Mouse (Mus musculus): Measurements from ENCODE around the gene Lilr4b. TPM values are rescaled to one million over a fixed set of nuclear protein-coding genes. Genes with fewer than 3 reads are reported as not detected.

Gene Lilr4b
- polyA plus RNA-seq, 1 experiment: not detected

DNA sequence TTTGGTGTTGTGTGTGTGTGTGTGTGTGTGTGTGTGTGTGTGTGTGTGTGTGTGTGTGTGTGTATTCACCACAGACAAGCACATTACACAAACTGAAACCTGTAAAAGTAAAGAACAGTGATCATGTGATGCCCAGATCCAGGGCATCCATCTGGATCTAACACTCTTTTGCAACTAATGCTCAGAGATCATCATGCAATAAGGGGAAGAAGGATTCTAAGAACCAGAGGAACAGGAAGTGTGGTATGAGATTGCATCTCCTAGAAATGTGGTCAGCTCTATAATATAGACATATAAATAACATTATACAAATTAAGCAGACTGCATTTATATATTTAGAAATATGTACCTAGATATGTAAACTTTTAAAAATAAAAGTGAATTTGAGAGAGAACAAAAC lies 39.6 kb downstream of the Lilr4b start:
- Histone ChIP-seq H3K27ac (ENCODE audit: insufficient read depth, low read depth, low read length) (no peak overlapping the region), H3K4me3 (ENCODE audit: insufficient read depth, low read depth, low read length) (no peak overlapping the region), H3K4me1 (ENCODE audit: control insufficient read depth, insufficient read depth, low read length) (no peaks in the 10 kb centered on the region)
- no peak for TF ChIP-seq POLR2A (IDR thresholded peaks at IDR 0.05; ENCODE audit: insufficient read depth, low read depth, low read length)
- TF ChIP-seq CTCF (IDR thresholded peaks at IDR 0.05; ENCODE audit: insufficient read depth, low read depth, low read length): no peak

DNA sequence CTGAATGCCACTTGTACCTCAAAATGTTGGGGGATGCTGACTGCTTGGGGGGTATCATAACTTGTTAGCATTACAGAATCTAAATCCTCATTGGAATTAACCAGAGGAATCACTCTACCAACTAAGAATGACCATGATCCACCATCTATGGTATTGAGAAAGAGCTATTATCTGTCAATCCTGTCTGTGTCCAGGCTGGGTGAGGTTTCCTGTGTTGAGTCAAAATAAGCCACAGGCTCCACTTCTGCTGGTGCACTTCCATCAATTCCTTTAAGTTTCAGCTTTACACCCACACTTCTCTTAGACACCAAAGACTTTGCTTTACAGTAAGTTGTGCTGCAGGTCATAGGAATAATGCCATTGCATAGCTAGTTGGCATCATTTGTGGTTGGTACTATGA lies 41.0 kb downstream of the Lilr4b start:
- no peak overlapping the region for H3K4me3 ChIP-seq (ENCODE audit: insufficient read depth, low read depth, low read length)
- no peaks in the 10 kb centered on the region for H3K4me1 ChIP-seq (ENCODE audit: control insufficient read depth, insufficient read depth, low read length)
- H3K27ac ChIP-seq (ENCODE audit: insufficient read depth, low read depth, low read length): no peak overlapping the region
- no peak for TF ChIP-seq CTCF (IDR thresholded peaks at IDR 0.05; ENCODE audit: insufficient read depth, low read depth, low read length)
- no peak for TF ChIP-seq POLR2A (IDR thresholded peaks at IDR 0.05; ENCODE audit: insufficient read depth, low read depth, low read length)

DNA sequence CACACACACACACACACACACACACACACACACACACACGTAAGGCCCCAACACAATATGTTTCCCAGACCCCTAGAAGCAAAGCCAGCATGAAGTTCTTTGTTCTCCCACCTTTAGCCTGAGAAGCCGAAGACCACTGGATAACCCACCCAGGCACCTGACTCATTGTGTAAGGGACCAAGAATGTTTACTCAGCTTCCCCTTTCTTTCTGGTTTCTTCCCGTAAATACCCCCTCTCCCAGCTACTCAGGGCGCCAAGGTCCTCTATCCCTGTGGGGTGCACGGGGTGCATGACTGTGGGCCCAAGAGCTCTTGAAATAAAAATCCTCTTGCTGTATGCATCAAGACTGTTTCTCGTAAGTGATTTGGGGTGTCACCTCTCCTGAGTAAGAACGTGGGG lies 45.7 kb downstream of the Lilr4b start:
- no peak for TF ChIP-seq CTCF (IDR thresholded peaks at IDR 0.05; ENCODE audit: insufficient read depth, low read depth, low read length)
- H3K4me3 ChIP-seq (ENCODE audit: insufficient read depth, low read depth, low read length): no peak overlapping the region
- no peak overlapping the region for H3K27ac ChIP-seq (ENCODE audit: insufficient read depth, low read depth, low read length)
- WGBS: 77% methylated on average over 7 of the region's 7 CpGs
- H3K4me1 ChIP-seq (ENCODE audit: control insufficient read depth, insufficient read depth, low read length): no peaks in the 10 kb centered on the region

DNA sequence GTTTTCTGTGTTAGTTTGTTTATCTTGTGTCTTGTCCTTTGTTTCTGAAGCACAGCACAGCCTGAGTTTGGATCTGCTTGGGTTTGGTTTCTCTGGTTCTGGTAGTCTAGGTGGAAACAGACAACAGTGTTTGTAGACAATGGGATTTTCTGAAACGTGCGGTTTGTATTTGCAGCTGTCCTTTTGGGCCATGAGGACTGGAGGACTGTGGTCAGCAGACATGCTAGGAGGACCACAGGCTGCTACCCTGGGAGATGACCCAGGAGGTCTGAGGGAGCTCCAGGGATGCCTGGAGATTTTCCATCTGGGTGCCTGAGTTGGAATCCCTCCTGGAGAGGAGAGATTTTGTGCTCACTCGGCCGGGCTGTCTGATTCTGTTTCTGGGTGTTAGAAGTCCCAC lies 46.2 kb downstream of the Lilr4b start:
- 70% methylated on average over 4 of the region's 4 CpGs for WGBS
- Histone ChIP-seq H3K4me1 (ENCODE audit: control insufficient read depth, insufficient read depth, low read length) (no peaks in the 10 kb centered on the region), H3K4me3 (ENCODE audit: insufficient read depth, low read depth, low read length) (no peak overlapping the region), H3K27ac (ENCODE audit: insufficient read depth, low read depth, low read length) (no peak overlapping the region)
- TF ChIP-seq POLR2A (IDR thresholded peaks at IDR 0.05; ENCODE audit: insufficient read depth, low read depth, low read length) (no peak), CTCF (IDR thresholded peaks at IDR 0.05; ENCODE audit: insufficient read depth, low read depth, low read length) (no peak)

DNA sequence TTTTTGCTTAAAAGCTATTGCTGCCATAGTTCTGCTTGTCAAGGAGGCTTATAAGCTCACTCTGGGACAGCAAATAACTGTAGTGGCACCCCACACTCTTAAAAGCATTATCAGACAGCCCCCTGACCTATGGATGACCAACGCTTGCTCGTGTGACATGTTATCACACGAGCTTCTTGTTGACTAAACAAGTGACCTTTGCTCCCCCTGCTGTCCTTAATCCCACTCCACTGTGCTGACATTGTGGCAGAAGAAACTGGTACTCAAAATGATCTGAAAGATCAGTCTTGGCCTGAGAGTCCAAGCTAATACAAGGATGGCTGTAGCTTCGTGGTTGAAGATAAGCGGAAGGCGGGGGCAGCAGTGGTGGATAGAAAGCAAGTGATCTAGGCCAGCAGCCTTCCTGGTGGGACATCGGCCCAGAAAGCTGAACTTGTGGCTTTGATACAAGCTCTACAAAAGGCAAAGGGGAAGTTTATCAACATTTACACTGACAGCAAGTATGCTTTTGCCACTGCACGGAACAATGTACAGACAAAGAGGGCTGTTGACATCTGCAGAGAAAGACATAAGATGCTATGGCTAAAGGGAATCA lies 48.5 kb downstream of the Lilr4b start:
- H3K4me1 ChIP-seq (ENCODE audit: control insufficient read depth, insufficient read depth, low read length): no peaks in the 10 kb centered on the region
- 86% methylated on average over 8 of the region's 8 CpGs for WGBS
- no peak overlapping the region for H3K27ac ChIP-seq (ENCODE audit: insufficient read depth, low read depth, low read length)
- H3K4me3 ChIP-seq (ENCODE audit: insufficient read depth, low read depth, low read length): no peak overlapping the region
- no peak for TF ChIP-seq POLR2A (IDR thresholded peaks at IDR 0.05; ENCODE audit: insufficient read depth, low read depth, low read length)
- no peak for TF ChIP-seq CTCF (IDR thresholded peaks at IDR 0.05; ENCODE audit: insufficient read depth, low read depth, low read length)

DNA sequence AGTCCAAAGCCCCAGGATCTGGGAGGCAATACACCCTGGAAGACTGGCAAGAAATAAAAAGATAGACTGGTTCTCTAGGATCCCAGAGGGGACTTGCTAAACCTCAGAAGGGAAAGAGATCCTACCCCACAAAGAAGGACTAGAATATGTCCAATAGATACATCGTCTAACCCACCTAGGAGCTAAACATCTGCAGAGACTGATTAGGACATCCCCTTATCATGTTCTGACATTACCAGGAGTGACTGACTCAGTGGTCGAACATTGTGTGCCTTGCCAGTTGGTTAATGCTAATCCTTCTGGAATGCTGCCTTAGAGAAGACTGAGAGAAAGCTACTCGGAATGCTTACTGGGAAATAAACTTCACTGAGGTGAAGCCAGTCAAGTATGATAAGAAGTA lies 49.1 kb downstream of the Lilr4b start:
- Histone ChIP-seq H3K4me3 (ENCODE audit: insufficient read depth, low read depth, low read length) (no peak overlapping the region), H3K4me1 (ENCODE audit: control insufficient read depth, insufficient read depth, low read length) (no peaks in the 10 kb centered on the region), H3K27ac (ENCODE audit: insufficient read depth, low read depth, low read length) (no peak overlapping the region)
- TF ChIP-seq POLR2A (IDR thresholded peaks at IDR 0.05; ENCODE audit: insufficient read depth, low read depth, low read length) (no peak), CTCF (IDR thresholded peaks at IDR 0.05; ENCODE audit: insufficient read depth, low read depth, low read length) (no peak)
- 80% methylated on average over 3 of the region's 3 CpGs for WGBS

DNA sequence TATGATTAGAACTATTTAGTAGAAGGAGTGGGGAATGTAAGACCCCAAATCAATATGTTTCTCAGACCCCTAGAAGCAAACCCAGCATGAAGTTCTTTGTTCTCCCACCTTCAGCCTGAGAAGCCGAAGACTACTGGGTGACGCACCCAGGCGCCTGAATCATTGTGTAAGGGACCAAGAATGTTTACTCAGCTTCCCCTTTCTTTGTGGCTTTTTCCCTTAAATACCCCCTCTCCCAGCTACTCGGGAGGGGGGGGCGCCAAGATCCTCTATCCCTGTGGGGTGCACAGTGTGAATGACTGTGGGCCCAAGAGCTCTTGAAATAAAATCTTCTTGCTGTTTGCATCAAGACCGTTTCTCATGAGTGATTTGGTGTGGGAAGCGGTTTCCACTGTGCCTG lies 50.4 kb downstream of the Lilr4b start:
- H3K4me1 ChIP-seq (ENCODE audit: control insufficient read depth, insufficient read depth, low read length): no peaks in the 10 kb centered on the region
- TF ChIP-seq CTCF (IDR thresholded peaks at IDR 0.05; ENCODE audit: insufficient read depth, low read depth, low read length) (no peak), POLR2A (IDR thresholded peaks at IDR 0.05; ENCODE audit: insufficient read depth, low read depth, low read length) (no peak)
- no peak overlapping the region for H3K4me3 ChIP-seq (ENCODE audit: insufficient read depth, low read depth, low read length)
- H3K27ac ChIP-seq (ENCODE audit: insufficient read depth, low read depth, low read length): no peak overlapping the region
- WGBS: 83% methylated on average over 7 of the region's 7 CpGs

Other genes starting within 250 kb of the Lilr4b start
- gene Gm49339, start within 50 bp of the Lilr4b start, polyA plus RNA-seq (2012; ENCODE audit: insufficient read depth, insufficient read length, low replicate concordance, missing spikeins): not detected in 2 replicates
- gene Lilrb4a, start 10.3 kb downstream of the Lilr4b start, polyA plus RNA-seq (2012; ENCODE audit: insufficient read depth, insufficient read length, low replicate concordance, missing spikeins): not detected in 2 replicates
- not detected in 2 replicates for gene Fam162b, start 109.9 kb downstream of the Lilr4b start, polyA plus RNA-seq (2012; ENCODE audit: insufficient read depth, insufficient read length, low replicate concordance, missing spikeins)
- not detected in 2 replicates for gene Gprc6a, start 150.8 kb downstream of the Lilr4b start, polyA plus RNA-seq (2012; ENCODE audit: insufficient read depth, insufficient read length, low replicate concordance, missing spikeins)
- gene Rfx6, start 197.1 kb downstream of the Lilr4b start, polyA plus RNA-seq (2012; ENCODE audit: insufficient read depth, insufficient read length, low replicate concordance, missing spikeins): not detected in 2 replicates